Mouse (Mus musculus): ENCODE results near the gene Zfand3. TPM values are rescaled to one million over a fixed set of nuclear protein-coding genes. Genes with fewer than 3 reads are reported as not detected.

The Zfand3 gene
- total RNA-seq (2014; rRNA removed): 46.7 and 59.9 TPM in 2 replicates
- 63.3 and 71.0 TPM in 2 replicates for polyA plus RNA-seq (2012; rRNA removed)

- WGBS: 1% methylated on average over 71 of the region's 93 CpGs
- Histone ChIP-seq H3K27ac (replicated peaks; ENCODE audit: insufficient read depth, low read depth, low read length) (peak within 1 kb of the TSS; percentile 97), H3K36me3 (ENCODE audit: control insufficient read depth, insufficient read depth, low read length) (no peaks in the 10 kb centered on the region), H3K79me2 (ENCODE audit: control insufficient read depth, insufficient read depth, low read length) (peaks cover 22% of the 10 kb centered on the region), H3K4me1 (ENCODE audit: control insufficient read depth, insufficient read depth, low read length) (peaks cover 19% of the 10 kb centered on the region), H3K9ac (ENCODE audit: low read depth, low read length) (peak within 1 kb of the TSS; percentile 100), H3K27me3 (ENCODE audit: control insufficient read depth, insufficient read depth, low read length) (no peaks in the 10 kb centered on the region), H3K4me3 (ENCODE audit: insufficient read depth, low read depth, low read length) (peak within 1 kb of the TSS; percentile 75)
- peak; percentile 88 for DNase-seq (ENCODE audit: extremely low read depth, low read depth, low spot score)
- peak; percentile 68 for TF ChIP-seq POLR2A (IDR thresholded peaks at IDR 0.05; ENCODE audit: extremely low read depth, insufficient read depth, low read length)
- no peak for TF ChIP-seq CTCF (IDR thresholded peaks at IDR 0.05; ENCODE audit: low read depth, low read length)
Observed at GRCm38 (mm10) chr17:30004203-30005102, at the start of gene Zfand3. Gene Zfand3 (plus strand): TSS chr17:30004733.

GRCm38 (mm10) chr17:29955880-29956279 is 48.7 kb upstream of the Zfand3 start:
- no peaks in the 10 kb centered on the region for H3K4me1 ChIP-seq (ENCODE audit: control insufficient read depth, insufficient read depth, low read length)
- H3K27me3 ChIP-seq (ENCODE audit: control insufficient read depth, insufficient read depth, low read length): no peaks in the 10 kb centered on the region; the same call in 1 of the 2 replicates
- WGBS: 85% methylated on average over 8 of the region's 8 CpGs
- no peaks in the 10 kb centered on the region for H3K79me2 ChIP-seq (ENCODE audit: control insufficient read depth, insufficient read depth, low read length)
- H3K4me3 ChIP-seq (ENCODE audit: insufficient read depth, low read depth, low read length): no peak overlapping the region
- no peak overlapping the region for H3K27ac ChIP-seq (replicated peaks; ENCODE audit: insufficient read depth, low read depth, low read length)
- no peaks in the 10 kb centered on the region for H3K36me3 ChIP-seq (ENCODE audit: control insufficient read depth, insufficient read depth, low read length)
- DNase-seq (ENCODE audit: extremely low read depth, low read depth, low spot score): no peak
- H3K9ac ChIP-seq (ENCODE audit: low read depth, low read length): no peak overlapping the region
- TF ChIP-seq CTCF (IDR thresholded peaks at IDR 0.05; ENCODE audit: low read depth, low read length) (no peak), POLR2A (IDR thresholded peaks at IDR 0.05; ENCODE audit: extremely low read depth, insufficient read depth, low read length) (no peak)

DNA sequence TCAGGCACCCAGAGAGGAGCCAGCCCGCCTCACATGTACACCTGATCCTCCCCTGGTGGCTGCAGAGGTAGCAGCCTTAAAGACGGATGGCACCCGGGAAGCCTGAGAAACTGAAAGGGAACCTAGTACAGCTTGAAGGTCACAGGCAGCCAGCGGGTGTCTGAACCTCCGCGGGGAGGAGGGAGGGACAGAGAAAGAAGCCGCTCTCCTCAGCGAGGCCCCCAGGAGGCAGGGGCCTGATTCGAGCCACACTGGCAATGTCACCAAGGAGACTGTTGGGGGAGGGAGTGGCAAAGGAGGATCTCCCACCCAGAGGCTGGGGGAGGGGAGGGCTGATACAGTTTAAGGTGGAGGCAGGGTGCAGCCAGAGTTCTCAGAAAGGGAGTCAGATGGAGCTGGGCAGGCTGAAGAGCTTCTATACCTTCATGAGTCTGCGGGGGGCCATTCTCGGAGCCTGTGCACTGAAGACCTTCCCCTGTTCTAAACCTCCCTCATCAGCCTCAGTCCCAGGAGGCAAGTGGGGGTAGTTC is 40.7 kb upstream of the Zfand3 start:
- Histone ChIP-seq H3K27ac (replicated peaks; ENCODE audit: insufficient read depth, low read depth, low read length) (no peak overlapping the region), H3K27me3 (ENCODE audit: control insufficient read depth, insufficient read depth, low read length) (peaks cover 4% of the 10 kb centered on the region; the same call in 1 of the 2 replicates), H3K4me1 (ENCODE audit: control insufficient read depth, insufficient read depth, low read length) (no peaks in the 10 kb centered on the region), H3K9ac (ENCODE audit: low read depth, low read length) (no peak overlapping the region), H3K79me2 (ENCODE audit: control insufficient read depth, insufficient read depth, low read length) (no peaks in the 10 kb centered on the region), H3K36me3 (ENCODE audit: control insufficient read depth, insufficient read depth, low read length) (no peaks in the 10 kb centered on the region), H3K4me3 (ENCODE audit: insufficient read depth, low read depth, low read length) (no peak overlapping the region)
- 18% methylated on average over 11 of the region's 11 CpGs for WGBS
- TF ChIP-seq CTCF (IDR thresholded peaks at IDR 0.05; ENCODE audit: low read depth, low read length) (no peak), POLR2A (IDR thresholded peaks at IDR 0.05; ENCODE audit: extremely low read depth, insufficient read depth, low read length) (no peak)
- DNase-seq (ENCODE audit: extremely low read depth, low read depth, low spot score): no peak

- Histone ChIP-seq H3K27ac (replicated peaks; ENCODE audit: insufficient read depth, low read depth, low read length) (no peak overlapping the region), H3K4me1 (ENCODE audit: control insufficient read depth, insufficient read depth, low read length) (no peaks in the 10 kb centered on the region), H3K9ac (ENCODE audit: low read depth, low read length) (no peak overlapping the region), H3K36me3 (ENCODE audit: control insufficient read depth, insufficient read depth, low read length) (no peaks in the 10 kb centered on the region), H3K4me3 (ENCODE audit: insufficient read depth, low read depth, low read length) (no peak overlapping the region), H3K27me3 (ENCODE audit: control insufficient read depth, insufficient read depth, low read length) (peaks cover 4% of the 10 kb centered on the region; the same call in 1 of the 2 replicates), H3K79me2 (ENCODE audit: control insufficient read depth, insufficient read depth, low read length) (no peaks in the 10 kb centered on the region)
- TF ChIP-seq POLR2A (IDR thresholded peaks at IDR 0.05; ENCODE audit: extremely low read depth, insufficient read depth, low read length) (no peak), CTCF (IDR thresholded peaks at IDR 0.05; ENCODE audit: low read depth, low read length) (no peak)
- 82% methylated on average over 5 of the region's 5 CpGs for WGBS
- DNase-seq (ENCODE audit: extremely low read depth, low read depth, low spot score): no peak
Observed at GRCm38 (mm10) chr17:29965506-29965905, 39.0 kb upstream of the Zfand3 start.

GRCm38 (mm10) chr17:29970037-29970555 is 34.4 kb upstream of the Zfand3 start, which contains the start of gene Mdga1:
Gene Mdga1 (minus strand): TSS chr17:29970087.
- 87% methylated on average over 7 of the region's 7 CpGs for WGBS
- no peak within 1 kb of the TSS for H3K27ac ChIP-seq (replicated peaks; ENCODE audit: insufficient read depth, low read depth, low read length)
- H3K9ac ChIP-seq (ENCODE audit: low read depth, low read length): no peak within 1 kb of the TSS
- H3K4me3 ChIP-seq (ENCODE audit: insufficient read depth, low read depth, low read length): no peak within 1 kb of the TSS
- TF ChIP-seq POLR2A (IDR thresholded peaks at IDR 0.05; ENCODE audit: extremely low read depth, insufficient read depth, low read length) (no peak), CTCF (IDR thresholded peaks at IDR 0.05; ENCODE audit: low read depth, low read length) (no peak)
- H3K36me3 ChIP-seq (ENCODE audit: control insufficient read depth, insufficient read depth, low read length): no peaks in the 10 kb centered on the region
- DNase-seq (ENCODE audit: extremely low read depth, low read depth, low spot score): no peak
- no peaks in the 10 kb centered on the region for H3K4me1 ChIP-seq (ENCODE audit: control insufficient read depth, insufficient read depth, low read length)
- H3K79me2 ChIP-seq (ENCODE audit: control insufficient read depth, insufficient read depth, low read length): no peaks in the 10 kb centered on the region
- no peaks in the 10 kb centered on the region for H3K27me3 ChIP-seq (ENCODE audit: control insufficient read depth, insufficient read depth, low read length)
